Mouse (Mus musculus) liver, embryonic 12.5 days (tissue): Measurements from ENCODE around the gene Pheta1. TPM values are rescaled to one million over a fixed set of nuclear protein-coding genes. Genes with fewer than 3 reads are reported as not detected.
A peak's percentile ranks its signal among the peaks of the same experiment; 100 is the strongest.

Source experiments
- ATAC-seq: fragments of 200-750 bp; cut with Nextera tagmentation; 2 replicates; pipeline ENCODE4 v1.8.0; 2017; ENCODE audit warnings: moderate number of reproducible peaks, mild to moderate bottlenecking, moderate library complexity
- H3K27ac ChIP-seq: fragments of 300-500 bp; sonication (generic); 2 replicates; pipeline ENCODE4 v1.5.1; 2016; ENCODE audit warnings: mild to moderate bottlenecking
- H3K27me3 ChIP-seq: fragments of 300-500 bp; sonication (generic); replicated peaks from 2 replicates; pipeline ENCODE4 v1.6.1; 2016; ENCODE audit warnings: mild to moderate bottlenecking, moderate library complexity
- H3K36me3 ChIP-seq: fragments of 300-500 bp; sonication (generic); 2 replicates; pipeline ENCODE4 v1.6.1; 2016; ENCODE audit warnings: mild to moderate bottlenecking, moderate library complexity
- H3K4me1 ChIP-seq: fragments of 300-500 bp; sonication (generic); 2 replicates; pipeline ENCODE4 v1.6.1; 2016
- H3K4me2 ChIP-seq: fragments of 300-500 bp; sonication (generic); 2 replicates; pipeline ENCODE4 v1.6.1; 2016; ENCODE audit warnings: mild to moderate bottlenecking, moderate library complexity
- H3K4me3 ChIP-seq: fragments of 300-500 bp; sonication (generic); 2 replicates; pipeline ENCODE4 v1.5.1; 2016; ENCODE audit warnings: mild to moderate bottlenecking, moderate library complexity
- H3K9ac ChIP-seq: fragments of 300-500 bp; sonication (generic); 2 replicates; pipeline ENCODE4 v1.6.1; 2016; ENCODE audit warnings: mild to moderate bottlenecking, moderate library complexity
- H3K9me3 ChIP-seq: fragments of 300-500 bp; sonication (generic); replicated peaks from 2 replicates; pipeline ENCODE4 v1.6.1; 2016; ENCODE audit warnings: mild to moderate bottlenecking, moderate library complexity
- WGBS: fragments of 180-500 bp; shearing (Covaris S2); methylation state at CpG from one replicate; pipeline ENCODE4 v1.1.7; 2016; ENCODE audit not compliant: insufficient replicate concordance; 5-methylcytosine and 5-hydroxymethylcytosine counted together
- polyA plus RNA-seq: library from polyadenylated mRNA; unstranded; fragments of >200 nt; fragmentation: Nextera tagmentation; extraction: Ambion mirVana; gene quantifications from 2 replicates; pipeline ENCODE4 v1.2.1, GENCODE M21; 2016

Pheta1 gene
- polyA plus RNA-seq, result 6.6 and 7.3 TPM in 2 replicates

DNA sequence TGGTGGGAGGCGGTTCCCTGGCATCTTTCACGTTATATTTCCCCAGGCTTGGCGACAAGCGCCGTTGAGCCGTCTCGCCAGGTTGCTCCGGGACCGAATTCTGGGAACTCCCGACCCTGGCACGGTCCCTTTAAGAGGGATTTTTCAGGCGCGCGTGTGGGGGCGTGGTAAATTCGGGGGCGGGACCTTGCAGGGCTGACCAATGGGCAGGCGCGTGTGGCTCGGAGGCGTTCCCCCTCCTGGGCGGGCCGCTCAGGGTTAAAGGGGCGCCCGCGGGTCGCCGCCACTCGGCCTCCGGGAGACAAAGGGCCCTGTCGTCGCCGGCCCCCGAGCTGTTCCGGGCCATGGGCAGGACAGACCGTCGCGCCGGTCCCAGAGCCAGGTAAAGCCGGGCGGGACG, at the start of gene Pheta1:
Gene Pheta1 (plus strand): TSS at position 242 of the 400 bp plus-strand sequence.
- H3K9me3 ChIP-seq, result no peaks in the 10 kb centered on the region
- peak; percentile 88 for ATAC-seq
- WGBS, result under 1% methylated on average over 39 of the region's 42 CpGs
- peaks cover 38% of the 10 kb centered on the region for H3K4me1 ChIP-seq
- H3K4me2 ChIP-seq, result peak within 1 kb of the TSS; percentile 84
- peak within 1 kb of the TSS; percentile 73 for H3K27ac ChIP-seq
- peak within 1 kb of the TSS; percentile 78 for H3K4me3 ChIP-seq
- peak within 1 kb of the TSS; percentile 78 for H3K9ac ChIP-seq
- H3K27me3 ChIP-seq, result peaks cover 30% of the 10 kb centered on the region
- peaks cover 22% of the 10 kb centered on the region for H3K36me3 ChIP-seq

DNA sequence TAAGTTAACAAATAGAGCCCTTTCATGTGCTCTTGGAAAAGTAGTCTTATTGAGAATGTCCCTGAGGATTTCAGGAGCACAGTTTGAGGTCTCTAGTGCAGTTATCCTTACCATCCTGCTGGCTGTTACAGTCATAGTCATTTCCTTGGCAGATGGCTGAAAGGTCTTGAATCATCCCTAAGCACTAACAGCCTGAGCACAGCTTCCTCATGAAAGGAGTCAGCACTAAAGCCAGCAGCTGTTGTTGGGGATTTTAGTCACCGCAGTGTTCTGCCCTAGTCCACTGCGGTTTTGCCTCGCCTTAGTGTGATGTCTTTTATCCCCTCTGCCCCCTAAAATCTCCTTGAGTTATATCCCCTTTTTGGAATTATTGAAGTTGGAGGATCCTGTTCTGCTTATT, 41.6 kb upstream of the Pheta1 start:
- Histone ChIP-seq H3K9ac (no peak overlapping the region), H3K27me3 (no peaks in the 10 kb centered on the region), H3K4me1 (peaks cover 21% of the 10 kb centered on the region; the same call in 1 of the 2 replicates), H3K4me2 (no peak overlapping the region), H3K9me3 (no peaks in the 10 kb centered on the region), H3K4me3 (no peak overlapping the region), H3K27ac (no peak overlapping the region), H3K36me3 (peaks cover 90% of the 10 kb centered on the region)
- WGBS, result 78% methylated on average over 3 of the region's 3 CpGs
- no peak for ATAC-seq

DNA sequence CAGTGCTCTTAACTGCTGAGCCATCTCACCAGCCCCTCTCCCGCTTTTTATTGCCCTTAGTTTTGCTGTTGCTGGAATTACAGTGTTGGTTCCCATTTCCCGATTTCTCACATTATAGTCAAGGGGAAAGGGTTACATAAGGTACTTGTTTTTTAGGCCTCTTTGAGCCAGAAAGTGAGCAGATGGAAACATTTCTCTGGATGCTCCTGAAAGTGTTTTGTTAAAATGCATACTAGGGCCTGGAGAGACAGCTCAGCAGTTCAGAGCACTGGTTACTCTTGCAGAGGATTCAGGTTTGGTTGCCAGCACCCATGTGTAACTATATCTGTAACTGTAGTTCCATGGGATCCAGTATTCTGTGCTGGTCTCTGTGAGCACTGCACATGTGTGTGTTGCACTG, 40.6 kb upstream of the Pheta1 start:
- Histone ChIP-seq H3K4me1 (peaks cover 24% of the 10 kb centered on the region; the same call in 1 of the 2 replicates), H3K9me3 (no peaks in the 10 kb centered on the region), H3K36me3 (peaks cover 90% of the 10 kb centered on the region), H3K4me2 (no peak overlapping the region), H3K27me3 (no peaks in the 10 kb centered on the region), H3K4me3 (no peak overlapping the region), H3K9ac (no peak overlapping the region), H3K27ac (no peak overlapping the region)
- WGBS, result 87% methylated on average over 2 of the region's 2 CpGs
- no peak for ATAC-seq

- Histone ChIP-seq H3K9ac (no peak overlapping the region), H3K36me3 (peaks cover 88% of the 10 kb centered on the region), H3K4me3 (no peak overlapping the region), H3K9me3 (no peaks in the 10 kb centered on the region), H3K27ac (no peak overlapping the region), H3K4me2 (no peak overlapping the region), H3K27me3 (no peaks in the 10 kb centered on the region), H3K4me1 (peaks cover 24% of the 10 kb centered on the region; the same call in 1 of the 2 replicates)
- WGBS, result 68% methylated on average over 5 of the region's 5 CpGs
- no peak for ATAC-seq
Measured at GRCm38 (mm10) chr5:121809667-121810224, 39.0 kb upstream of the Pheta1 start.

DNA sequence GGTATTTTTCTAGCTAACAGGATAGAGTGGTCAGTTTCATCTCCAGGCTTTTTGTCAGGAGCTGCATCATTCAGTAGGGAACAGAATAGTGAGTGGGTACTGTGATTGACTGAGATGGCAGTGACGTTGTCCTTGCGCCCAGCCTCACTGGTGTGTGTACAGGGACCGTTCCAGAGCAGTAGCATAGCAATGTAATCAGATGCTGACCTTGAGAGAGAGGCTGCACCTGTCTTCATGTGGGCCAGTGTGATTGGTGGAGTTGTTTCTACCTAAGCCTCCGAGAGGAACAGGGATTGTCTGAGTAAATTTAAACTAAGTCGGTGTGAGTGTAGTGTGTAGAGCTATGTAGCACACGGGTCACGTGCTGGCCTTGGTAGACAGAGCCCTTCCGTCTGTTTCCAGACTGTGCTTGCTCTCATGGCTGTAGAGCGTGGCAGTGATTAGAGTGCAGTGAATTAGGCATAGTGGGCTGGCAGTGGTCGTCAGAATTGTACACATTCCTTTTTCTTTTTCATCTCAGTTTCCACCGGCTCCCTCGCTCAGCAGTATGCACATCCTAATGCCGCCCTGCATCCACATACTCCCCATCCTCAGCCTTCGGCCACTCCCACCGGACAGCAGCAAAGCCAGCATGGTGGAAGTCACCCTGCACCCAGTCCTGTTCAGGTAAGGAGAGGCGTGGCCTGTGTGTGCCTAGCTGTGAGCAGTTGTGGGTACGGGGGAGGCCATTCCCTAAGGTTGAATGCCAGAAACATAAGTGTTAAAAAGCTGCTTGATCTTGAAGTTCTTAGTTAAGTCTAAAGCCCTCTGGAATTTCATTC, 38.2 kb upstream of the Pheta1 start:
- WGBS, result 89% methylated on average over 17 of the region's 17 CpGs
- H3K4me2 ChIP-seq, result no peak overlapping the region
- H3K27ac ChIP-seq, result no peak overlapping the region
- peaks cover 91% of the 10 kb centered on the region for H3K36me3 ChIP-seq
- ATAC-seq, result no peak
- no peaks in the 10 kb centered on the region for H3K27me3 ChIP-seq
- H3K9me3 ChIP-seq, result no peaks in the 10 kb centered on the region
- no peak overlapping the region for H3K9ac ChIP-seq
- H3K4me3 ChIP-seq, result no peak overlapping the region
- H3K4me1 ChIP-seq, result peaks cover 24% of the 10 kb centered on the region; the same call in 1 of the 2 replicates

GRCm38 (mm10) chr5:121811485-121811931, 37.3 kb upstream of the Pheta1 start:
- Histone ChIP-seq H3K36me3 (peaks cover 93% of the 10 kb centered on the region), H3K27ac (0 out of 2 replicates have a peak overlapping the region, but pooled peaks have one; percentile 32), H3K9me3 (no peaks in the 10 kb centered on the region), H3K9ac (0 out of 2 replicates have a peak overlapping the region, but pooled peaks have one; percentile 13), H3K4me1 (peaks cover 24% of the 10 kb centered on the region), H3K4me2 (no peak overlapping the region), H3K4me3 (no peak overlapping the region), H3K27me3 (no peaks in the 10 kb centered on the region)
- WGBS, result 66% methylated on average over 5 of the region's 5 CpGs
- peak; percentile 16 for ATAC-seq

- 68% methylated on average over 7 of the region's 7 CpGs for whole genome bisulfite sequencing
- no peak overlapping the region for H3K27ac ChIP-seq
- no peaks in the 10 kb centered on the region for H3K9me3 ChIP-seq
- H3K36me3 ChIP-seq, result peaks cover 94% of the 10 kb centered on the region
- ATAC-seq, result no peak
- H3K4me3 ChIP-seq, result no peak overlapping the region
- peaks cover 24% of the 10 kb centered on the region for H3K4me1 ChIP-seq
- H3K4me2 ChIP-seq, result no peak overlapping the region
- no peak overlapping the region for H3K9ac ChIP-seq
- H3K27me3 ChIP-seq, result no peaks in the 10 kb centered on the region
Measured at GRCm38 (mm10) chr5:121812526-121813243, 36.1 kb upstream of the Pheta1 start.

- ATAC-seq, result no peak
- Histone ChIP-seq H3K36me3 (peaks cover 94% of the 10 kb centered on the region), H3K4me1 (peaks cover 24% of the 10 kb centered on the region), H3K27me3 (no peaks in the 10 kb centered on the region), H3K9ac (no peak overlapping the region), H3K4me2 (no peak overlapping the region), H3K27ac (no peak overlapping the region), H3K9me3 (no peaks in the 10 kb centered on the region), H3K4me3 (no peak overlapping the region)
- 86% methylated on average over 10 of the region's 10 CpGs for WGBS
Measured at GRCm38 (mm10) chr5:121813744-121814143, 35.0 kb upstream of the Pheta1 start.

GRCm38 (mm10) chr5:121815067-121815466, 33.7 kb upstream of the Pheta1 start:
- Histone ChIP-seq H3K27ac (no peak overlapping the region), H3K9ac (no peak overlapping the region), H3K36me3 (peaks cover 99% of the 10 kb centered on the region), H3K4me3 (no peak overlapping the region), H3K4me2 (no peak overlapping the region), H3K9me3 (no peaks in the 10 kb centered on the region), H3K27me3 (no peaks in the 10 kb centered on the region), H3K4me1 (peaks cover 32% of the 10 kb centered on the region)
- WGBS, result 57% methylated on average over 3 of the region's 3 CpGs
- ATAC-seq, result no peak

- Histone ChIP-seq H3K4me1 (peaks cover 34% of the 10 kb centered on the region), H3K36me3 (peaks cover 99% of the 10 kb centered on the region), H3K9me3 (no peaks in the 10 kb centered on the region), H3K4me2 (no peak overlapping the region), H3K4me3 (no peak overlapping the region), H3K27me3 (no peaks in the 10 kb centered on the region), H3K27ac (no peak overlapping the region), H3K9ac (no peak overlapping the region)
- WGBS, result 80% methylated on average over 8 of the region's 8 CpGs
- no peak for ATAC-seq
Measured at GRCm38 (mm10) chr5:121815867-121816380, 32.9 kb upstream of the Pheta1 start.

GRCm38 (mm10) chr5:121816611-121817010, 32.2 kb upstream of the Pheta1 start:
- Histone ChIP-seq H3K9ac (no peak overlapping the region), H3K4me1 (peaks cover 30% of the 10 kb centered on the region), H3K36me3 (peaks cover 97% of the 10 kb centered on the region), H3K27ac (no peak overlapping the region), H3K4me2 (no peak overlapping the region), H3K4me3 (no peak overlapping the region), H3K9me3 (no peaks in the 10 kb centered on the region), H3K27me3 (no peaks in the 10 kb centered on the region)
- no peak for ATAC-seq
- WGBS, result 76% methylated on average over 2 of the region's 2 CpGs
